Mouse (Mus musculus): ENCODE data around the gene Cmtr1. TPM values are rescaled to one million over a fixed set of nuclear protein-coding genes. Genes with fewer than 3 reads are reported as not detected.

Cmtr1 gene
- polyA plus RNA-seq, 1 experiment from 2014 or later: 109 TPM

DNA sequence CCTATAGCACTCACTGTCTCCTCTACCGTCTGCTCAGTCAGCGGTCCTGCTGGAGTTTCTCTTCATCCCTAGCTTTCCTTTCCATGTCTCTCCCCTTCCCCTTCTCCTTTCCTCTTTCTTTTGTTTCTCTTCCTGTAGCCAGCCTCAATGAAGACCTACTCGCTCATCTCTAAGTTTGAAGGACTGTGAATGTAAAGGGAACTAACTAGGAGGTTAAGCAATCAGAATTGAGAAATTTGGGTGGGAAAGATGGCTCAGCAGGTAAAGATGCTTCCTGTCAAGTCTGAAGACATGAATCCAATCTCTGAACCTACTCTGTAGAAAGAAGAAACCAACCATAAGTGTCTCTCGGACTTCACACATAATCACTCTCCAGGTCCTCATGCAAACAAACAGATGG, 12.9 kb downstream of the Cmtr1 start:
- H3K4me3 ChIP-seq: no peak overlapping the region
- no peak overlapping the region for H3K4me2 ChIP-seq
- no peak overlapping the region for H3K27ac ChIP-seq (replicated peaks)
- no peak overlapping the region for H3K9ac ChIP-seq
- WGBS: 96% methylated on average over 4 of the region's 4 CpGs
- H3K9me3 ChIP-seq: no peaks in the 10 kb centered on the region
- no peaks in the 10 kb centered on the region for H3K27me3 ChIP-seq
- H3K4me1 ChIP-seq (replicated peaks): peaks cover 19% of the 10 kb centered on the region
- ATAC-seq (ENCODE audit: low FRiP score, low read depth): no peak
- peaks cover 46% of the 10 kb centered on the region for H3K36me3 ChIP-seq

DNA sequence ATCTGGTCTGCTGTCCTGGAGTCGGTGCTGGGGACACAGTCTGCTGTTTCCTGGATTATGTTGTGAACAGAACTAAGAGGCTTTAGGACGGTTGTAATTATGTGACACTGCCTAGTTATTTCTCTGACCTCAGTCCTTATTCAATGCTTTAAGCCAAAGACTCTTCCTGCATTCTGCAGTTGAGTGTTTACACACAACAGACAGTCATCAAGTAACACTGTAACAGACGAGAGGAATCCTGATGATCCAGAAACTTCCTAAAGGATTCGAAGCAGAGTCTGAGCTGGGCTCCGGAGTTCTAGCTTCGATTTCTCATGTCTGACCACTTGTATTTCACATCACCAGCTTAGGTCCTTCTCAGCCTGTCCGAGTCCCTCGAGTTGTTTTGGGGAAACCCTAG, 18.1 kb downstream of the Cmtr1 start:
- no peaks in the 10 kb centered on the region for H3K27me3 ChIP-seq
- no peak overlapping the region for H3K9ac ChIP-seq
- WGBS: 88% methylated on average over 8 of the region's 8 CpGs
- H3K27ac ChIP-seq (replicated peaks): no peak overlapping the region
- no peak for ATAC-seq (ENCODE audit: low FRiP score, low read depth)
- peaks cover 2% of the 10 kb centered on the region; the same call in 1 of the 2 replicates for H3K4me1 ChIP-seq (replicated peaks)
- H3K36me3 ChIP-seq: peaks cover 71% of the 10 kb centered on the region
- H3K4me2 ChIP-seq: no peak overlapping the region
- H3K9me3 ChIP-seq: no peaks in the 10 kb centered on the region
- H3K4me3 ChIP-seq: no peak overlapping the region

DNA sequence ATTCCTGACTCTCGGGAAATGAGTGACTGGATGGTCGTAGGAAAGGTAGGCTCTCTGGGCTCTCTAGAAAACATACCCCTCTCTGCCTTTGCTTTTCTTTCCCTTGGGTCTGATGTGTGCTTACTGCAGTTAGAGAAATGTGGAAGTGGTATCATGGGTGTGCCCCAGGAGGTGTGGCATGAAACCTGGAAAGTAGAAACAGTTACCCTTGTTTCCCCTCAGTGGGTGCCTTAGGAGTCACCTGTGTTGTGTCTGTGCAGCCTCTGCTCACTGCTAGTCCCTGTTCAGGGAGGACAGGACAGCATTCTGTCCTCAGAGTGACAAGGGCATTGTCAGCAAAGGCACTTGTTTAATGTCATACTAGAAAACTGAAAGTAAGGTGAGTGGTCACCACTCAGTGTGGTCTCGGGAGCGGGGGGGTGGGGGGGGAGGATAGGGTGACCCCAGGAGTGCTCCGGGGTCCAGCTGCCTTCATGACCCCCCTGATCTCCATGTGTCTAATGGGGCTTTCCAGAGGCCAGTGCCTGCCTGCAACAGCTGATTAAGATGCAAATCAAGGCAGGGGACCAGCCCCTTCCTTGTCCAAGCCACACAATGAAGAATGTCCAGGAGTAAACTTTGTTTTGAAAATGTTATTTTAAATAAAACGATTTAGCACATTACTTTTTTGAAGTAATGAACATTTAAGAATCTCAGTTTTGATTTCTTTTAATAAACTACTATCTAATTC, 18.8 kb downstream of the Cmtr1 start:
- no peak overlapping the region for H3K4me3 ChIP-seq
- H3K27me3 ChIP-seq: no peaks in the 10 kb centered on the region
- ATAC-seq (ENCODE audit: low FRiP score, low read depth): no peak
- peaks cover 2% of the 10 kb centered on the region; the same call in 1 of the 2 replicates for H3K4me1 ChIP-seq (replicated peaks)
- 78% methylated on average over 6 of the region's 6 CpGs for WGBS
- H3K27ac ChIP-seq (replicated peaks): no peak overlapping the region
- peaks cover 71% of the 10 kb centered on the region for H3K36me3 ChIP-seq
- H3K4me2 ChIP-seq: no peak overlapping the region
- H3K9me3 ChIP-seq: no peaks in the 10 kb centered on the region
- no peak overlapping the region for H3K9ac ChIP-seq

DNA sequence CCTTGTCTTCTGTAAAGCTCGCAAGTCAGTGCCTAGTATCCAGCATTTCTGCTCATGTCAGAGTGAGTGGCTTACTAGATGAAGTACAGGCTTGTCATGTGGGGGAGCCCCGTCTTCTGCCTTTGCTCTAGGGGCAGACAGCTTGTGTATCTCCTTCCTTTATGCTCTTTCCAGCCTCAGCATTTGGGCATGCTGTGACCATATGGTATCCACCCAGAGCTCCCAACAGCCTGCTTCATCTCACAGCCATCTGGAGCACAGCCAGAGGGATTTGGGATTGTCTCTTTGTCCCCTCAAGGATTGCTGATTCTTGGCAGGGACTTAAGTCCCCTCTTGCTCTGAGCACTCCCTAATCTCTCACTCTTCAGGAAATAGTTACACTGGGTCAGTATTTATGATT, 19.8 kb downstream of the Cmtr1 start:
- H3K4me3 ChIP-seq: no peak overlapping the region
- H3K27ac ChIP-seq (replicated peaks): peak overlapping the region; percentile 31; the same call in 1 of the 2 replicates
- no peak overlapping the region for H3K4me2 ChIP-seq
- 55% methylated on average over 2 of the region's 2 CpGs for WGBS
- no peak overlapping the region for H3K9ac ChIP-seq
- peaks cover 72% of the 10 kb centered on the region for H3K36me3 ChIP-seq
- H3K9me3 ChIP-seq: no peaks in the 10 kb centered on the region
- no peaks in the 10 kb centered on the region for H3K27me3 ChIP-seq
- ATAC-seq (ENCODE audit: low FRiP score, low read depth): peak; percentile 74; the same call in 1 of the 2 replicates
- H3K4me1 ChIP-seq (replicated peaks): peaks cover 2% of the 10 kb centered on the region; the same call in 1 of the 2 replicates

DNA sequence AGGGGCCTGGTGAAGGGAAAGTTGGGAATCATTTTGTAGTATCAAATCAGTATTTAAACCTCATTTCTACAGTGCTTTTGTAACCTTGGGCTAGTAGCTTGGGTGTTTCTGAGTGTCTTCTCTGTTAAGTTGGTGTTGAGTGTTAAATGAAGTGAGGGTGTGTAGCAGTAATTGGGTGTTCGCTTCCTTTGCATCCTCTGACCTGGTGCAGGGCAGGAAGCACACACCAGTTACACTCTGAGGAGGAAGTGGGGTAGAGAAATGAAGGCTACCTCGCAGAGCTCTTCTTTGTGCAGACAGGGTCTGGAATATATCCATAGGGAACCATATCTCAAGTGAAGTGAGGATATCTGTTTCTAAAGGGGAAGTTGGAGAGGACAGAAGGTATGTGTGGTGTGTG, 20.5 kb downstream of the Cmtr1 start:
- Histone ChIP-seq H3K9ac (no peak overlapping the region), H3K4me3 (no peak overlapping the region), H3K36me3 (peaks cover 73% of the 10 kb centered on the region), H3K4me2 (no peak overlapping the region), H3K27ac (replicated peaks) (no peak overlapping the region; the same call in 1 of the 2 replicates), H3K9me3 (no peaks in the 10 kb centered on the region), H3K4me1 (replicated peaks) (peaks cover 2% of the 10 kb centered on the region; the same call in 1 of the 2 replicates), H3K27me3 (no peaks in the 10 kb centered on the region)
- ATAC-seq (ENCODE audit: low FRiP score, low read depth): no peak
- 87% methylated on average over 2 of the region's 2 CpGs for WGBS

DNA sequence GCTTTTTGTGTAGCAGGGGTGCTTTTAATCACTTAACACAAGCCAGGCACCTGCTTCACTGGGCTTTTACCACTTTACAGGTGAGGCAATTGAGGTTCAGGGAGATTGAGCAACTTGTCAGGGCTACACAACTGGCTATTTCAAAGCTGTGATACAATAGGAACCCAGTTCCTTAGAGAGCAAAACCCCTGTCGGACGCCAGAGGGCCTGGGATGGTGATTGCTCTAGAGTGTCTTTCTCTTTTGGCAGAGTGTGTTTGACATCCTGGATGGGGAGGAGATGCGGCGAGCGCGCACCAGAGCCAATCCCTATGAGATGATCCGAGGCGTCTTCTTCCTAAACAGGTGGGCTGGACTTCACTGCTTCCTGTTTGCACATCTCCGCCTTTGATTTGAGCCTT, 21.3 kb downstream of the Cmtr1 start:
- no peak for ATAC-seq (ENCODE audit: low FRiP score, low read depth)
- no peak overlapping the region for H3K4me3 ChIP-seq

DNA sequence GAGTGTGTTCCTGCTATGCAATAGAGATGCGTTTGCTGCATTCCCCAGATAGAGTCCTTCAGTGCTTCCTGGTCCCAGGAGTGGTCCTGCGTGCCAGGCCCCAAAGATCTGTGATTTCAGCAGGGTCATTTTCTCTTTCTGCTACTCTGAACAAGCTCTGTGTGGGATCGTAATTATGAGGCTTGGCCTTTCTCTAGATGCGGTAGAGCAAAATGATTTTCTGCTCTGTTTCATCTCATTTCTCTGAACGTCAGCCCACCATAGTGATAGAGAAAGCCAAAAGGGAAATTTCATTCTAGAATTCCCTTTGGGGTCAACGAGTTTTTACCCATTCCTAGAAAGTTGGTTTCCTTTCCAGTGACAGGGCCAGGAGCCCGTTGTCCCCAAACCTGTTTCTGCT, 21.9 kb downstream of the Cmtr1 start:
- Histone ChIP-seq H3K4me2 (no peak overlapping the region), H3K36me3 (peaks cover 65% of the 10 kb centered on the region), H3K27ac (replicated peaks) (no peak overlapping the region), H3K9ac (no peak overlapping the region), H3K4me1 (replicated peaks) (peaks cover 2% of the 10 kb centered on the region; the same call in 1 of the 2 replicates), H3K4me3 (no peak overlapping the region), H3K9me3 (no peaks in the 10 kb centered on the region), H3K27me3 (no peaks in the 10 kb centered on the region)
- WGBS: 72% methylated on average over 7 of the region's 7 CpGs
- ATAC-seq (ENCODE audit: low FRiP score, low read depth): no peak

More for the DNA sequence above, 21.3 kb downstream of the Cmtr1 start:
- H3K4me2 ChIP-seq: no peak overlapping the region
- no peaks in the 10 kb centered on the region for H3K9me3 ChIP-seq
- WGBS: 91% methylated on average over 9 of the region's 9 CpGs
- peaks cover 2% of the 10 kb centered on the region; the same call in 1 of the 2 replicates for H3K4me1 ChIP-seq (replicated peaks)
- H3K36me3 ChIP-seq: peaks cover 71% of the 10 kb centered on the region
- H3K27me3 ChIP-seq: no peaks in the 10 kb centered on the region
- no peak overlapping the region for H3K27ac ChIP-seq (replicated peaks)
- H3K9ac ChIP-seq: no peak overlapping the region

DNA sequence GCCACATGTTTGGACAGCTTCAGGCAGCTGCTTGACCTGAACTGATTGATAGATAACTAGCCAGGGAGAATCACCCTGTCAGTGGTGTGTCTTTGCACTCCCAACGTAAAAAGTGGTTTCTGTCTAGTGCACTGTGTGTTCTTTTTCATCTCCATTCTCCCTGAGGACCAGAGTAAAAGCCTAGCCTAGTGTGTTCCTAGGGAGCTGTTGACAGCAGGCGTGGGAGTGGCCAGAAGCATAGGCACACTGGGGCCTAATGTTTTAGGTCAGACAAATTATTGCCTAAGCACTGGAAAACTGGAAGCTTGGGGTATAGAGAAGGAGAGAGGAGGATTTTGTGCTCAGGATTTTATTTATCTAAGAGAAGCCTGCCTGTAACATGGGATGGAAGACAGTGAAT, 22.7 kb downstream of the Cmtr1 start:
- no peak overlapping the region for H3K9ac ChIP-seq
- no peak overlapping the region for H3K27ac ChIP-seq (replicated peaks)
- H3K27me3 ChIP-seq: no peaks in the 10 kb centered on the region
- H3K4me3 ChIP-seq: no peak overlapping the region
- WGBS: 69% methylated on average over 2 of the region's 2 CpGs
- peaks cover 2% of the 10 kb centered on the region; the same call in 1 of the 2 replicates for H3K4me1 ChIP-seq (replicated peaks)
- H3K4me2 ChIP-seq: no peak overlapping the region
- H3K36me3 ChIP-seq: peaks cover 63% of the 10 kb centered on the region
- no peak for ATAC-seq (ENCODE audit: low FRiP score, low read depth)
- no peaks in the 10 kb centered on the region for H3K9me3 ChIP-seq

DNA sequence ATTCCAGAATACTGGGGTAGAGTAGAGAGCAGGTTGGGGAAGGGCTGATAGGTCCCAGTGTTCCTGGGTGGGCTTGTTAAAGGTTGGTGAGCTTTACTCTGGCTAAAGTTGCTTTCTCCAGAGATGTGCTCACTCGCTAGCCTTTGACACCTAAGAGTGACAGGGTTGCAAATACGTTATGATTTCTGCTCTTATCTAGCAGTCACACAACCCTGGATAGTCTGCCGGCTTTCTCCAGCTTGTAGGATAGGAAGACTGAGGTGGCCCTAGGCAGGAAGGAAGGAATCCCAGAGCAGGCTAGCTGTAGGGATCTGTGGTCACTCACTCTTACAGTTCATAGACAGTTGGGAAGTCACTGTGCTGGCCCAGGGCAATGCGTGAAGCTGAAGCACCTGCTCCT, 23.9 kb downstream of the Cmtr1 start:
- WGBS: 98% methylated on average over 4 of the region's 4 CpGs
- H3K27ac ChIP-seq (replicated peaks): no peak overlapping the region
- H3K36me3 ChIP-seq: peaks cover 52% of the 10 kb centered on the region

DNA sequence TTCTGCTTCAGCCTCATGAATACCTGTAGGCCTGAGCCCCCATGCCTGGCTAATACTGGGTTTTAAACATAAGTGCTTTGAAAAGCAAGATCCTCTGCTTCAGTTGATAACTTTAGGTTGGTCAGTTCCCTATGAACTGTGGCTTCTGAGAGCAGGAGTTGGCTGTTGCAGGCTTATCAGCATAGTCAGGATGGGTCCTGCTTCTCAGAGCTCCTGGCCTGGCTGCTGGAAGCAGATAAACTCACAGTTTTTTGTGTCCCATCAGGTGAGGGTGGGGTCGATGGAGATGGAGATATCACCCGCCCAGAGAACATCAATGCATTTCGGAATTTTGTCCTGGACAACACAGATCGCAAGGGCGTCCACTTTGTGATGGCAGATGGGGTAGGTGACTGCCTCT, 26.4 kb downstream of the Cmtr1 start:
- no peak overlapping the region for H3K4me3 ChIP-seq
- peaks cover 61% of the 10 kb centered on the region for H3K36me3 ChIP-seq
- 96% methylated on average over 5 of the region's 5 CpGs for WGBS

More for the DNA sequence above, 23.9 kb downstream of the Cmtr1 start:
- Histone ChIP-seq H3K9ac (no peak overlapping the region), H3K27me3 (no peaks in the 10 kb centered on the region), H3K4me1 (replicated peaks) (peaks cover 1% of the 10 kb centered on the region; the same call in 1 of the 2 replicates), H3K4me3 (no peak overlapping the region), H3K4me2 (no peak overlapping the region), H3K9me3 (no peaks in the 10 kb centered on the region)
- ATAC-seq (ENCODE audit: low FRiP score, low read depth): no peak

DNA sequence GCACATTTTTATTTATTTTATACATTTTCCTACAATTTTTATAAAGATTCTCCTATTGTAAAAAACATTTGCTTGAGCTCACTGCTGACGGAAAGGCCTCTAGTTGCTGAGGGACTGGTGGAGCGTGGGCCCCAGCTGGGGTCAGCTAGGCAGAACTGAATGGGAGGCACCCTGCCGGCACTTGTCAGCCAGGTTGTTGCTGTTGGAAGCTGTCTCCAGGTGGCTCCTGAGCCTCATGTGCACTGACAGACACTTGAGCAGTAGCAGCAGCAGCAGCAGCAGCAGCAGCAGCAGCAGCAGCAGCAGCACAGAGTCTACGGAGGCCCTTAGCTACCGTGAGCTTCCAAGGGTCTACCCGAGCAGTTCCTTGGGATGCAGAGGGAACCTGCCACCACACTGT, 27.0 kb downstream of the Cmtr1 start:
- ATAC-seq (ENCODE audit: low FRiP score, low read depth): no peak
- Histone ChIP-seq H3K9me3 (no peaks in the 10 kb centered on the region), H3K27ac (replicated peaks) (no peak overlapping the region), H3K27me3 (no peaks in the 10 kb centered on the region), H3K9ac (no peak overlapping the region), H3K4me1 (replicated peaks) (no peaks in the 10 kb centered on the region), H3K36me3 (peaks cover 63% of the 10 kb centered on the region), H3K4me3 (no peak overlapping the region), H3K4me2 (no peak overlapping the region)
- WGBS: 67% methylated on average over 6 of the region's 6 CpGs

More for the DNA sequence above, 26.4 kb downstream of the Cmtr1 start:
- H3K9me3 ChIP-seq: no peaks in the 10 kb centered on the region
- H3K4me2 ChIP-seq: no peak overlapping the region
- no peak for ATAC-seq (ENCODE audit: low FRiP score, low read depth)
- H3K27ac ChIP-seq (replicated peaks): no peak overlapping the region
- no peak overlapping the region for H3K9ac ChIP-seq
- H3K4me1 ChIP-seq (replicated peaks): no peaks in the 10 kb centered on the region
- no peaks in the 10 kb centered on the region for H3K27me3 ChIP-seq

DNA sequence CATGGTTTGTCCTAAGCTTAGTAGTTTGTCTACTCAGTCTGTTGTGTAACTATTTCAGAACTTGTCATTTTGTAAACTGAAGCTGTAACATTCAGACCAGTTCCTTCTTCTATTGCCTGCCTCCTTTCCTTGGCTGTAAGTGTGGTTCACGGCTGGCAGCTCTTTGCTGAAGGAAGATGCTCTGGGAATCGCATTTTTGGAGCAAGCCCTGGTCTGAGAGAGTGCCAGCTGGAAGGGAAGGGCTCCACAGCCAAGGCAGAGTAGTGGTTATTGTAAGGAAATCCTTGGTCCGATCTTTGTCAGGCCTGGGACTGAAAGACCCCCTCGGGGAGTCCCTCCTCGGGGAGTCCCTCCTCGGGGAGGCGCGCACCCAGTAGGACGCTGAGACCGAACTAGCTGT, 28.2 kb downstream of the Cmtr1 start:
- H3K36me3 ChIP-seq: peaks cover 54% of the 10 kb centered on the region
- H3K4me2 ChIP-seq: no peak overlapping the region
- no peaks in the 10 kb centered on the region for H3K27me3 ChIP-seq

More for the DNA sequence above, 28.2 kb downstream of the Cmtr1 start:
- no peak for ATAC-seq (ENCODE audit: low FRiP score, low read depth)
- Histone ChIP-seq H3K9ac (no peak overlapping the region), H3K4me1 (replicated peaks) (no peaks in the 10 kb centered on the region), H3K4me3 (no peak overlapping the region), H3K9me3 (no peaks in the 10 kb centered on the region), H3K27ac (replicated peaks) (no peak overlapping the region)
- 91% methylated on average over 10 of the region's 10 CpGs for WGBS
